Mouse (Mus musculus): ENCODE measurements around the gene Car8. TPM values are rescaled to one million over a fixed set of nuclear protein-coding genes. Genes with fewer than 3 reads are reported as not detected.
A peak's percentile ranks its signal among the peaks of the same experiment; 100 is the strongest.

Car8 gene
- 1 to 10 TPM; 1.5 to 2.3 TPM for total RNA-seq (2021)
- long read RNA-seq, experiment 1, transcript Car8-201 (9 exons, 3,853 nt): major isoform, 6 of 7 reads
- long read RNA-seq, experiment 1, partial matches to known transcripts: 1 of 7 reads
- long read RNA-seq, experiment 1, other reads (novel, unspliced or antisense): 0 of 7 reads
- long read RNA-seq, experiment 2, partial matches to known transcripts: 0 of 3 reads
- long read RNA-seq, experiment 2, other reads (novel, unspliced or antisense): 1 of 3 reads

DNA sequence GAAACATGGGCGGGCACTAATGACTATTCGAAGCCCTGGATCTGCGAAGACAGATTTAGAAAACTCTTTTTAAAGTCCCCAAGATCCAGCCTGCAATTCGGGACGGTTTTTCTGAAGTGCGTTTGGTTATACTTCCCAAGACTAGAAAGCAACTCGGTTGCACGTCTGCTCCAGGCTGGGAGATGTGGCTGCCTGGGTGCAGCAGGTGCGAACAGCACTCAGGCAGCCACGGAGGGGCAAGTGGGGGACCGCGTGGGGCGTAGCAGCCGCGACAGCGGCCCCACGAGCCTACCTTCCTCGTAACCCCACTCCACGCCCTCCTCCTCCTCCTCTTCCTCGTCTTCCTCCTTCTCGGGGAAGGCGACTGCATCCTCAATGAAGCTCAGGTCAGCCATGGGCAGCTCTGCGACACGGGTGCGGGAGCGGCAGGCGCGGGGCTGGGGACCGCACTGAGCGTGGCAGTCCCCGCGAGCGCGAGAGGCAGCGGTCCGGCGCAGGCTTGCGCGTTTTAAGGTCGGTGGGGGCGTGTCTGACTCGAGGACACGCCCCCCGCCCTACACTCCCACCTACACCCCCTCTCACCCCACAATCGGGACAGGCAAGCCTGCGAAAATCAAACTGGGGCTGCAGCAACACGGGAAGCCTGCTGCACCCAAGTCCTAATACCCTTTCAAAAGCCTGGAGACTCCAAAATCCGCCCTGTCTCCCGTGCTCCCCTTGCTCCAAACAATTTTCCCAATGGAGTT is at the start of gene Car8:
TSS of gene Car8 (minus strand) at position 482 of the 746 bp plus-strand sequence.
- intact Hi-C loops (cut with DNase I; ENCODE audit: low total_unique reads): no loop called here
- DNase-seq: peak; percentile 33

- intact Hi-C loops (cut with DNase I; ENCODE audit: low total_unique reads): no loop called here
- no peak for DNase-seq
These were observed 46.1 kb upstream of the Car8 start for GRCm38 (mm10) chr4:8284934-8285333.

DNA sequence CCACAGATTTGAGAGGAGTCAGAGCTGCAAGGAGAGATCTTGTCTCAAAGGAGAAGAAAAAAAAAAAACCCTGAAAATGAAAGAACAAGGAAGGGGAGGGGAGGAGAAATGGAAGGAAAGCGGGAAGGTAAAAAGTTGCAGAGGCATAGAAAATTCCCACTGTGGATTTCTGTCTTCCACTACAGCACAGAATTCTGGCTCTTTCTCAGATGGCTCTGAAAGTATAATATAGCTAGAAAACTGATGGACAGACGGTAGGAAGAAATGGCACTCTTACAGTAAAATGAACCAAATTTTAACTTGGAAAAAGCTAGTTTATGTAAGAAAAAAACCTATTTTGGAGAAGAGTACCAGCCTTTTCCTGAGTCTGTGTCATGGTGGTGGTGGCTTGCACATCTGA is 39.3 kb upstream of the Car8 start:
- no peak for DNase-seq
- intact Hi-C loops (cut with DNase I; ENCODE audit: low total_unique reads): no loop called here

- no peak for DNase-seq
- intact Hi-C loops (cut with DNase I; ENCODE audit: low total_unique reads): no loop called here
These were observed 11.0 kb upstream of the Car8 start for GRCm38 (mm10) chr4:8249805-8250204.

DNA sequence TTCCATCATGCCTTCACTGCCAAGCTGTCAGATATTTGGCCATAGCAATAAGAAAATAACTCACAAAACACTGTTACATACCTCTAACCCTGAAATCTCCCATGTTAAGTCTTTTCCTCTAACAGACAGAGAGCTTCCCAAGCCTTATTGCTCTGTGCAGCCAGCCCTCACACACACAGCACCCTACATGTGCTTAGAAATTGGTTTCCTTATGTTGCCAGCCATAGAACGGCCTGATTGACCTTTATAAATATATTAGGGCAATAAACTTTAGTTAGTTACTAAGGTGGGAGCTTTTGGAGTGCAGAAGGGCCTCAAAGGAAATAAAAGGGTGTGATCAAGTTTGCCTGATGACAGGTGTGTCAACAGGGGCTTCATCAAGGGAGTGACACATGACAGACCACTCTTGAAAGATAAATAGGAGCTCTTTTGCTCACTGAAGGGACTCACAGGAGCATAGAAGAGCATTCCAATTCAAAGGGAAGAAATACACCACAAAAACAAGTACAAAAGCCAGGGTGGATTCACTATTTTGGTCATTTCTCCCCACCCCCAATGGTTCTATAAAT is 6.7 kb upstream of the Car8 start:
- intact Hi-C loops (cut with DNase I; ENCODE audit: low total_unique reads): no loop called here
- no peak for DNase-seq

- intact Hi-C loops (cut with DNase I; ENCODE audit: low total_unique reads): no loop called here
- DNase-seq: no peak
These were observed 6.2 kb upstream of the Car8 start for GRCm38 (mm10) chr4:8245062-8245461.

DNA sequence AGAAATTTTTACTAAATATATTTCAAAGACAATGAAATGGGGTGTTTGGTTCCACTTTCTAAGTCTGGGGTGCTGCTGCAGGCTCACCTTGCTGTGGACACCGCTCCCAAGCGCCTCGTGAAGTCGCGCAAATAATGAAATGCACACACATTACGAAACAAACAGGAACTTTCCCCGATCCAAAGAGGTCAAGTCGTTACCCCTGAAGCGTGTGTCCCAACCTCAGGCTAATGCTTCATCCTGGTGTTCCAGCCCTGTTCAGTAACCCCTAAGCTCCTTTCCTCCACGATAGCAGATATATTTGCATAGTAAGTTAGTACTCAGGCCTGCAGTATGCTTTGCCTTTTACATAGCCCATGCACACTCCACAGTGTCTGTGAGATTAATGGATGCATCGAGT is 858 bp upstream of the Car8 start:
- no peak for DNase-seq
- intact Hi-C loops (cut with DNase I; ENCODE audit: low total_unique reads): no loop called here

DNA sequence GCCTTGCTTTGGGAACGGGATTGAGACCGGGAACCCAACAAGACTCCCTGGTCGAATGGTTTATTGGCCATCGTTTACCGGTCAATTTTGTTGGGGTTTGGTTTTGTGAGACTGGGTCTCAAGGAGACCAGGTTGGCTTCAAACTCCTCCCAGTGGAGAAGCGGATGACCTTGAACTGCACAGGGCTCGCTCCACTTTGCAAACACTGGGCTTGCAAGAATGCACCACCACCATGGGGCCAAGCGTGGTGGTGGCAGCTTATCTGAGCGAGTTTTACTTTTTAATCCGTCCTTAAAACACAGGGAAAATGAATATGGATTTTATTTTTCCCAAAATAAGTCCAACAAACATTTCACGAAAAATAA is 447 bp upstream of the Car8 start:
- no peak for DNase-seq
- intact Hi-C loops (cut with DNase I; ENCODE audit: low total_unique reads): no loop called here

- intact Hi-C loops (cut with DNase I; ENCODE audit: low total_unique reads): no loop called here
- DNase-seq: no peak
These were observed 6.3 kb downstream of the Car8 start for GRCm38 (mm10) chr4:8232393-8233111.

DNA sequence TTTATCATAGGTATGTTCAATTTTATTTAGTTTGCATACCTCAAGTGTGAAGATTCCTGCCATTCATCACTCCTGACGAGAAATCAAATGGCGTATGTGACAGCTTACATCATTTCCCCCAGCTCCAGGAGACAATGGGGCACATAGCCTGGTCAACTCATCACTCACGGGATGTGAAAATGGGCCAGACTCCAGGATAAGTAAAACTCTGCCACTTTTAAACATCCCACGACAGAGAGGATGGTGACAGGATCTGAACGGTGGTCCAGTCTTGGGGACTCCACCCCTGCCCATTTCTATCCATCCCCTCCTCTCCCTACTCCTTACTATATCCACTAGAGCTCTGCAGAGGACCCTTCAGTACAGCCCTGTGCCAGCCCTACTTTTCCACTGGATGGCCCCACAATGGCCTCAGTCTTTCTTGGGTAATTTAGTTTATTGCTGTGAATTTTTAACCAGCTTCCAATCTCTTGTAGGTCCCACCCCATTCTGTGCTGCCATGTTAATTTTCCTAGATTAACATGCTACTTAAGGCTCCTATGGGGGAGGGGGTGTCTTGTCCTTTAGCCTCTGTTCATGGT is 7.5 kb downstream of the Car8 start:
- DNase-seq: no peak
- intact Hi-C loops (cut with DNase I; ENCODE audit: low total_unique reads): no loop called here

GRCm38 (mm10) chr4:8229661-8230298 is 9.1 kb downstream of the Car8 start:
- no peak for DNase-seq
- intact Hi-C loops (cut with DNase I; ENCODE audit: low total_unique reads): no loop called here

GRCm38 (mm10) chr4:8218941-8219340 is 19.9 kb downstream of the Car8 start:
- intact Hi-C loops (cut with DNase I; ENCODE audit: low total_unique reads): no loop called here

GRCm38 (mm10) chr4:8218004-8218403 is 20.8 kb downstream of the Car8 start:
- intact Hi-C loops (cut with DNase I; ENCODE audit: low total_unique reads): no loop called here
- DNase-seq: no peak

More at GRCm38 (mm10) chr4:8218941-8219340, 19.9 kb downstream of the Car8 start:
- no peak for DNase-seq

GRCm38 (mm10) chr4:8217272-8217671 is 21.6 kb downstream of the Car8 start:
- intact Hi-C loops (cut with DNase I; ENCODE audit: low total_unique reads): no loop called here
- DNase-seq: no peak

DNA sequence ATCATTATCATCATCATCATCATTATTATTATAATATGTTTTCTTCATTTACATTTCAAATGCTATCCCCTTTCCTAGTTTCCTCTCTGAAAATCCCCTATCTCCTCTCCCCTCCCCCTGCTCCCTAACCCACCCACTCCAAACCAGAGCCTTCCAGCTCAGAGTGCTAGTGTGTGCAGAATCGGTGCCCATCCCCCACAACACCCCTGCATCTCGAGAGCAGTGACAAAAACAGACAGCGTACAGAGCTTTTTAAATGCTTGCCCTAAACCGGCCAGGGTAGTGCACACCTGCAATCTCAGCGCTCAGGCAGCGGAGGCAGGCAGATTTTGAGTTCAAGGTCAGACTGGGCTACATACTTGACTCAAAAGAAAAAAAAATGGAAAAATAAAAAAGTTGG is 22.3 kb downstream of the Car8 start:
- no peak for DNase-seq
- intact Hi-C loops (cut with DNase I; ENCODE audit: low total_unique reads): no loop called here

DNA sequence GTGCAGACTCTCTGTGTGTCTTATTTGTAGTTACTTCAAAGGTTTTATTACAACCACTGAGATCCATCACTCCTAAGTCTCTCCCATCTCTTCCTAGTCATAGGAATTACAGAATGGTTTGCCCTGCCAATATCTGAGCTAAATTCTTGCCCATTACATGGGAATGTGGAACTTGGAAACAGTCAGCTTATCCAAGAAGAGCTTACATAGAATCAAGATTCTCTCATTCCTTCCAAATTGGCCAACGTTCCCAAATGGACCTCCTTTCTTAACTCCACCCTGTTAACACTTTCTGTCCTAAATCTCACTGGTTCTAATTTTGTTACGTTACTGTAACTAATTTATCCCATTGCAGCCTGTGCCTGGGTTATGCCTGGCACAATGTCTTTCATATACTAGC is 25.2 kb downstream of the Car8 start:
- DNase-seq: no peak
- intact Hi-C loops (cut with DNase I; ENCODE audit: low total_unique reads): no loop called here

DNA sequence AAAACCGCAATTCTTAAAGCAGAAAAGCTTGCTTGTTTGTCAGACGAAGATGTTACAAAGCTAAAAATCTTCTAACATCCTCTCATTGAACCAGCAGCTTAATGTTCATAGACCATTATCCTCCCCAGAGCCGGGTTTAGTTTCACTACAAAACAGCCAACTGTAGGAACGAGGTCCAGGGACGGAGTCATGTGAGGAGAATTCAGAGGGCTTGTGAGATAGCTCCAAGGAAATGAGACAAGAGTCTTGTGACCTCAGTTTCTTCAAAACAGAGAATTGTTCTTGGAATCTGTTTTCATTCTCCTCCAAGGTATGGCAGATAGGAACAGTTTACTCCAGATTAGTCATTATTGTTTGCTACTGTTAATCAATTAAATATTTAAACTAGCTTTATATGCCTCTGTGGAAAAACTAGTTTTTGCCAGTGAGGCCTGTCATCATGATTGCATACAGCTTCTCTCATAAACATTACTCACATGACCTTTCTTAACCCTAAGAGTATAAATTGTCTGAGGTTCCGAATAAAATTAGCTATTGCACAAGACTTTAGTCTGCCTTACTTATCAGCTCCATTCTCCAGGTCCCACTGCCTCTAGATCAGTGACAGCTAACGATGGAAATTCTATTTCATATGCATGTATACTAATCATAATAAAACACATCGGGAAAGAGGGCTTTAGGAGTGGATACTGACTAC is 25.8 kb downstream of the Car8 start:
- intact Hi-C loops (cut with DNase I; ENCODE audit: low total_unique reads): no loop called here
- peak; percentile 17 for DNase-seq

DNA sequence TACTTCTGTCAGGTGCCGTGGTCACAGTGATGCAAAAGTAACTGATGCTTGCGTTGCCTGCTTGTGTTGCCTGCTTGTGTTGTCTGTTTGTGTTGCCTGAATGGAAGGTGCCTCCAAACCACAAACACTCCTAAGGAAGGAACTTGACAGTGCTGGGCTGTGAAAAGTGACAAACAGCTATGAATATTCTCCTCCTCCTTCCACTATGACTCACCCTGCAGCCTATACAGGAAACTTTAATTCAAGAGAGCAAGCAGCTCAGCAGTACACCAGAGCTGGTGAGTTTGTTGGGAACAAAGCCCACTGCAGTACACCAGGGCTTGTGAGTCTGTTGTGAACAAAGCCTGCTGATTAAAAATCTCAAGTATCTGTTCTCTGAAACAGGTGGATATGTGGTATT is 28.4 kb downstream of the Car8 start:
- intact Hi-C loops (cut with DNase I; ENCODE audit: low total_unique reads): no loop called here
- no peak for DNase-seq

- no peak for DNase-seq
- intact Hi-C loops (cut with DNase I; ENCODE audit: low total_unique reads): no loop called here
These were observed 30.9 kb downstream of the Car8 start for GRCm38 (mm10) chr4:8207924-8208323.

Data from gastrocnemius, postnatal 14 days (tissue).